8 mouse cellular contexts compared by ENCODE assay signal in genomic region chr19:6117986-6118676, GRCm38 (mm10). TPM values are rescaled to one million over a fixed set of nuclear protein-coding genes. Genes with fewer than 3 reads are reported as not detected.
DNase-seq lines count a peak whose midpoint lies in the region; ATAC-seq and TF ChIP-seq lines count a peak whose summit lies in the region.

Sac3d1 (minus strand) TSS chr19:6118650.

- H3K36me3 ChIP-seq in MEL (ENCODE audit: control insufficient read depth in 1 of 2, insufficient read depth in 2 of 2, low read length in 2 of 2), result peaks cover 0 to 10% of the 10 kb centered on the region in 2 experiments; a peak in 2 of 4 replicates
- peaks cover 15% of the 10 kb centered on the region for H3K36me3 ChIP-seq in forebrain, embryonic 16.5 days (ENCODE audit: control insufficient read depth, insufficient read depth)
- H3K36me3 ChIP-seq in lung, embryonic 14.5 days (ENCODE audit: insufficient read depth), result peaks cover 36% of the 10 kb centered on the region
- no peaks in the 10 kb centered on the region; the same call in 1 of the 2 replicates for H3K36me3 ChIP-seq in thymus, adult 2 months (ENCODE audit: control insufficient read depth, insufficient read depth, low read length)

- TF ChIP-seq POLR2A in MEL (IDR thresholded peaks at IDR 0.05; ENCODE audit: control insufficient read depth in 1 of 2, insufficient read depth in 1 of 2, low read depth in 1 of 2, low read length in 2 of 2, poor library complexity in 1 of 2), result peak; percentile 97 to 99
- peak; percentile 38; the same call in 1 of the 2 replicates for TF ChIP-seq POLR2A in olfactory bulb, adult 2 months (IDR thresholded peaks at IDR 0.05; ENCODE audit: insufficient read depth, low read depth, low read length)
- TF ChIP-seq POLR2A in thymus, adult 2 months (IDR thresholded peaks at IDR 0.05; ENCODE audit: control insufficient read depth, extremely low read depth, insufficient read depth, low read length, poor library complexity), result peak; percentile 39; the same call in 1 of the 2 replicates

- peak within 1 kb of the TSS; percentile 88 for H3K27ac ChIP-seq in MEL (ENCODE audit: control insufficient read depth, low read depth, low read length)
- peak within 1 kb of the TSS; percentile 95 for H3K27ac ChIP-seq in forebrain, embryonic 16.5 days (ENCODE audit: low read length)
- peak within 1 kb of the TSS; percentile 95 for H3K27ac ChIP-seq in layer of hippocampus, adult 2 months
- H3K27ac ChIP-seq in lung, embryonic 14.5 days (ENCODE audit: low read depth), result peak within 1 kb of the TSS; percentile 99
- H3K27ac ChIP-seq in olfactory bulb, adult 2 months (ENCODE audit: insufficient read depth, low read depth, low read length), result peak within 1 kb of the TSS; percentile 68
- no peak within 1 kb of the TSS for H3K27ac ChIP-seq in thymus, adult 2 months (ENCODE audit: control insufficient read depth, insufficient read depth, low read length)

- no peak for TF ChIP-seq RAD21 in MEL (IDR thresholded peaks at IDR 0.05; ENCODE audit: low read depth, low read length)

- peaks cover 2 to 10% of the 10 kb centered on the region in 2 experiments; a peak in 2 of 4 replicates for H3K4me1 ChIP-seq in MEL (ENCODE audit: control insufficient read depth in 1 of 2, insufficient read depth in 2 of 2, low read length in 2 of 2)
- H3K4me1 ChIP-seq in forebrain, embryonic 16.5 days (replicated peaks; ENCODE audit: control insufficient read depth, insufficient read depth, low read length), result peaks cover 21% of the 10 kb centered on the region
- H3K4me1 ChIP-seq in lung, embryonic 14.5 days (ENCODE audit: insufficient read depth), result peaks cover 13% of the 10 kb centered on the region
- peaks cover 11% of the 10 kb centered on the region for H3K4me1 ChIP-seq in olfactory bulb, adult 2 months (ENCODE audit: control insufficient read depth, insufficient read depth, low read length)
- peaks cover 8% of the 10 kb centered on the region; the same call in 1 of the 2 replicates for H3K4me1 ChIP-seq in thymus, adult 2 months (replicated peaks; ENCODE audit: control insufficient read depth, insufficient read depth, low read length)

- peak within 1 kb of the TSS; percentile 74 to 91 for H3K4me3 ChIP-seq in MEL (ENCODE audit: control insufficient read depth in 1 of 2, insufficient read depth in 1 of 2, low read depth in 2 of 2, low read length in 2 of 2)
- H3K4me3 ChIP-seq in forebrain, embryonic 16.5 days (replicated peaks; ENCODE audit: low read length), result peak within 1 kb of the TSS; percentile 88
- H3K4me3 ChIP-seq in layer of hippocampus, adult 2 months, result peak within 1 kb of the TSS; percentile 80
- peak within 1 kb of the TSS; percentile 81 for H3K4me3 ChIP-seq in lung, embryonic 14.5 days (ENCODE audit: low read depth, low read length)
- H3K4me3 ChIP-seq in olfactory bulb, adult 2 months (ENCODE audit: insufficient read depth, low read depth, low read length), result peak within 1 kb of the TSS; percentile 89
- peak within 1 kb of the TSS; percentile 66 for H3K4me3 ChIP-seq in thymus, adult 2 months (ENCODE audit: control insufficient read depth, insufficient read depth, low read length)

- DNase-seq in MEL (ENCODE audit: low read depth, low spot score), result peak; percentile 98
- DNase-seq in cerebellum, adult 18-20 months, result peak; percentile 90 to 92
- DNase-seq in heart, postnatal 36 days, result peak; percentile 84 to 89
- peak; percentile 91 to 92 for DNase-seq in layer of hippocampus, adult 2 months (ENCODE audit: low spot score in 2 of 2)
- peak; percentile 98 for DNase-seq in lung, embryonic 14.5 days
- DNase-seq in thymus, adult 2 months, result peak; percentile 91

- intact Hi-C loops in heart, postnatal 36 days (cut with DNase I), result no loop called here

- under 1% methylated on average over 77 of the region's 77 CpGs for WGBS in forebrain, embryonic 16.5 days
- under 1% methylated on average over 71 of the region's 77 CpGs for WGBS in lung, embryonic 14.5 days
- under 1% methylated on average over 77 of the region's 77 CpGs for WGBS in olfactory bulb, adult 2 months
- under 1% methylated on average over 77 of the region's 77 CpGs for WGBS in thymus, adult 2 months

- H3K79me2 ChIP-seq in MEL (ENCODE audit: control insufficient read depth, insufficient read depth, low read length, poor library complexity), result peaks cover 22% of the 10 kb centered on the region

- ATAC-seq in forebrain, embryonic 16.5 days, result peak; percentile 93
- ATAC-seq in lung, embryonic 14.5 days (ENCODE audit: insufficient read depth), result peak; percentile 88

- H3K9me3 ChIP-seq in MEL (replicated peaks; ENCODE audit: insufficient read depth, low read length), result no peaks in the 10 kb centered on the region
- no peaks in the 10 kb centered on the region for H3K9me3 ChIP-seq in forebrain, embryonic 16.5 days (ENCODE audit: control insufficient read depth, low read length)
- H3K9me3 ChIP-seq in lung, embryonic 14.5 days (ENCODE audit: low read depth, low read length), result no peaks in the 10 kb centered on the region

- peak within 1 kb of the TSS; percentile 88 for H3K9ac ChIP-seq in MEL (ENCODE audit: control insufficient read depth, low read depth, low read length, poor library complexity, severe bottlenecking)
- peak within 1 kb of the TSS; percentile 88 for H3K9ac ChIP-seq in forebrain, embryonic 16.5 days (replicated peaks; ENCODE audit: low read depth, low read length)
- peak within 1 kb of the TSS; percentile 88 for H3K9ac ChIP-seq in lung, embryonic 14.5 days

- H3K4me2 ChIP-seq in forebrain, embryonic 16.5 days (ENCODE audit: low read length), result peak within 1 kb of the TSS; percentile 76
- peak within 1 kb of the TSS; percentile 85 for H3K4me2 ChIP-seq in lung, embryonic 14.5 days

- TF ChIP-seq EP300 in MEL (IDR thresholded peaks at IDR 0.05; ENCODE audit: low read depth in 1 of 2, low read length in 2 of 2), result no peak

- no peak for TF ChIP-seq CTCF in MEL (IDR thresholded peaks at IDR 0.05 in 2 of 3, conservative IDR thresholded peaks at IDR 0.05 in 1 of 3; ENCODE audit: control insufficient read depth in 1 of 3, insufficient read depth in 1 of 3, low read depth in 2 of 3, low read length in 3 of 3, poor library complexity in 1 of 3, severe bottlenecking in 1 of 3)
- TF ChIP-seq CTCF in layer of hippocampus, adult 2 months (conservative IDR thresholded peaks at IDR 0.05), result peak; percentile 38; the same call in 1 of the 2 replicates
- TF ChIP-seq CTCF in lung, embryonic 14.5 days (IDR thresholded peaks at IDR 0.05; ENCODE audit: low read depth), result no peak
- TF ChIP-seq CTCF in olfactory bulb, adult 2 months (IDR thresholded peaks at IDR 0.05; ENCODE audit: insufficient read depth, low read depth, low read length), result no peak
- peak; percentile 62; the same call in 1 of the 2 replicates for TF ChIP-seq CTCF in thymus, adult 2 months (IDR thresholded peaks at IDR 0.05; ENCODE audit: borderline replicate concordance, control insufficient read depth, extremely low read depth, insufficient read depth, low read length, poor library complexity)

- H3K27me3 ChIP-seq in MEL (ENCODE audit: control insufficient read depth in 1 of 2, insufficient read depth in 2 of 2, low read length in 2 of 2), result no peaks in the 10 kb centered on the region
- no peaks in the 10 kb centered on the region for H3K27me3 ChIP-seq in forebrain, embryonic 16.5 days (replicated peaks; ENCODE audit: control insufficient read depth, insufficient read depth, low read length)
- no peaks in the 10 kb centered on the region for H3K27me3 ChIP-seq in lung, embryonic 14.5 days (ENCODE audit: insufficient read depth, low read length)
- H3K27me3 ChIP-seq in thymus, adult 2 months (ENCODE audit: control insufficient read depth, insufficient read depth, low read length), result no peaks in the 10 kb centered on the region

TF ChIP-seq in MEL, 35 proteins besides CTCF, POLR2A, EP300 and RAD21 (continues in another document):
- TF ChIP-seq NELFE (IDR thresholded peaks at IDR 0.05; ENCODE audit: low read depth, low read length) (peak; percentile 98), GATA1 (IDR thresholded peaks at IDR 0.05; ENCODE audit: low read depth, low read length) (no peak), ZKSCAN1 (IDR thresholded peaks at IDR 0.05; ENCODE audit: low read depth, low read length) (no peak), KAT2A (conservative IDR thresholded peaks at IDR 0.05; ENCODE audit: low read depth, low read length) (peak; percentile 73; the same call in 1 of the 2 replicates), MAX (IDR thresholded peaks at IDR 0.05; ENCODE audit: low read length) (peak; percentile 87), GABPA (IDR thresholded peaks at IDR 0.05; ENCODE audit: low read depth, low read length) (no peak), CHD1 (IDR thresholded peaks at IDR 0.05; ENCODE audit: low read depth, low read length) (no peak), SIN3A (IDR thresholded peaks at IDR 0.05; ENCODE audit: low read length) (peak; percentile 87), ETS1 (IDR thresholded peaks at IDR 0.05; ENCODE audit: low read depth, low read length) (peak; percentile 7; the same call in 1 of the 2 replicates), JUND (IDR thresholded peaks at IDR 0.05; ENCODE audit: low read depth, low read length) (no peak), ZMIZ1 (IDR thresholded peaks at IDR 0.05; ENCODE audit: low read depth, low read length) (peak; percentile 88), POLR2AphosphoS2 (IDR thresholded peaks at IDR 0.05; ENCODE audit: low read length) (peak; percentile 90; the same call in 1 of the 2 replicates), TBP (IDR thresholded peaks at IDR 0.05; ENCODE audit: low read depth, low read length) (peak; percentile 95), USF2 (IDR thresholded peaks at IDR 0.05; ENCODE audit: borderline replicate concordance in 1 of 2, insufficient read depth in 1 of 2, low read depth in 1 of 2, low read length in 2 of 2) (no peak), ELF1 (IDR thresholded peaks at IDR 0.05; ENCODE audit: low read depth, low read length) (no peak; the same call in none of the 2 replicates), BHLHE40 (IDR thresholded peaks at IDR 0.05; ENCODE audit: borderline replicate concordance, low read depth, low read length) (no peak), NRF1 (IDR thresholded peaks at IDR 0.05; ENCODE audit: insufficient read depth, low read depth, low read length, poor library complexity, severe bottlenecking) (peak; percentile 15; the same call in 1 of the 2 replicates)

RNA-seq across cellular contexts. Expression of gene Sac3d1, which starts in this region (rescaled TPM):
- total RNA-seq in MEL (2012; rRNA removed), result 34.0 and 44.4 TPM in 2 replicates
- polyA plus RNA-seq in MEL (2012; ENCODE audit: insufficient read depth in 1 of 2, insufficient read length in 2 of 2, low read depth in 1 of 2, low replicate concordance in 2 of 2, missing spikeins in 1 of 2), result 10 to 100 TPM in 1 of 2 experiments, not detected in 1; 49.3 TPM
- 46.4 and 50.5 TPM in 2 replicates for polyA plus RNA-seq in forebrain, embryonic 16.5 days (2015; fragmentation: Nextera tagmentation; extraction: Ambion mirVana)
- 1 to 10 TPM; 8.5 to 8.8 TPM for total RNA-seq in heart, postnatal 36 days (2021)
- total RNA-seq in layer of hippocampus, adult 2 months (2021), result 10 to 100 TPM; 14.0 to 15.0 TPM
- polyA plus RNA-seq in lung, embryonic 14.5 days (2014; fragmentation: Nextera tagmentation; extraction: Ambion mirVana), result 55.2 and 56.5 TPM in 2 replicates
- not detected in 2 replicates for polyA plus RNA-seq in olfactory bulb, adult 2 months (2012; ENCODE audit: insufficient read depth, insufficient read length, low replicate concordance, missing spikeins)
- 71.3 and 90.1 TPM in 2 replicates for polyA plus RNA-seq in thymus, adult 2 months (2012; rRNA removed)

Comparison
In these comparisons a context has a peak if more than half of its experiments do, and no peak if none do; other contexts are left out.
1. RNA of gene Sac3d1 (polyA plus RNA-seq): 71.3 to 90.1 TPM in thymus, adult 2 months, 55.2 to 56.5 TPM in lung, embryonic 14.5 days, 46.4 to 50.5 TPM in forebrain, embryonic 16.5 days and 49.3 TPM in MEL; not detected in olfactory bulb, adult 2 months; every median in the first group is over 10 times any median in the second.
2. CTCF ChIP-seq: peak in layer of hippocampus, adult 2 months (single experiment) and thymus, adult 2 months (single experiment); none in MEL (0 of 3), lung, embryonic 14.5 days (single experiment) and olfactory bulb, adult 2 months (single experiment).
3. POLR2A ChIP-seq: peak in every context shown above with its lines; median percentile 98 in MEL; 39 in thymus, adult 2 months; 38 in olfactory bulb, adult 2 months.
4. Peak in every context shown above with its lines, with median percentiles within 50 percentile points of each other: DNase-seq, H3K4me3 ChIP-seq and H3K9ac ChIP-seq.